Mouse (Mus musculus): ENCODE data around the gene Zfp446.

GRCm38 (mm10) chr7:13010005-13010908 is 32.6 kb downstream of the Zfp446 start, which contains the start of gene Zbtb45:
- TF ChIP-seq POLR2A (IDR thresholded peaks at IDR 0.05; ENCODE audit: borderline replicate concordance, insufficient read depth, low read length) = no peak
- TF ChIP-seq CTCF (IDR thresholded peaks at IDR 0.05; ENCODE audit: borderline replicate concordance, insufficient read depth, low read depth, low read length) = no peak
